Mouse (Mus musculus): ENCODE results near the gene Smc3. TPM values are rescaled to one million over a fixed set of nuclear protein-coding genes. Genes with fewer than 3 reads are reported as not detected.

Smc3 gene
- 68.0 and 69.6 TPM in 2 replicates for polyA plus RNA-seq (2015; fragmentation: Nextera tagmentation; extraction: Ambion mirVana)

DNA sequence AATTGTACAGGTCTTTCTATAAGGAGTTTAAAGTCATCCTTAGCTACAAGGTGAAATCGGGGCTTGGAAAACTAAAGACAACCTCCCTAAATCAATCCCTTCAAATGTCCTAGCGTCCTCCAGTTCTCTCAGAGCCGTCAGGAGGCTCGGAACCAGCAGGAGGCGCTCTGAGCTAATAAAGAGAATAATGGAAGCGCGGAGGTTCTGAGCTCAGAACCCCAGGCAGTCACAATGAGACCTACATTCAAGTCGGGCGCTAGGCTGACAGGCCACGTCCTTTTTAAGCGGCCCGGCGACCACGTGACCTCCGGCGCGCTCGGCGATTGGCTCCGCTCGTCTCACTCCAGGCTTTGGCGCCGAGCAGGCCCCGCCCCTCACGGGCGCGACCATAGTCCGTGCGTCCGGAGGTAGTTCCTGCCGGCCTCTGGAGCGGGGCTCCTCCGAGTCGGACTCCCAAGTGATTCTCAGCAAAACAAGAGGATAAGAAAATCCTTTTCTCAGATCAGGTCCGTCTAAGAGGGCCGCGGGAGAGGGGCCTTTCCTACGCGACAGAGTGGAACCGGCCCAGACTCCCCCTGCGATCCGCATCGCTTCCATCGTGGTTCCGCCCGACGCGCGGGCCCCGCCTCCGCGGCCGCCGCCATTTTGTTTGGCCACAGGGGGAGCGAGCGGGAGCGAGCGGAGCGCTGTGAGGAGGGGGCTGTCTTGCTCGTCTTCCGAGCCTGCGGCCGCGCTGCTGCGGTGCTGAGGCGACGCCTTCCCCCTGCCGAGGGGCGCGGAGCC lies at the start of gene Smc3:
TSS of gene Smc3 (plus strand) at position 642 of the 783 bp plus-strand sequence.
- peak within 1 kb of the TSS; percentile 97 for H3K27ac ChIP-seq
- H3K9ac ChIP-seq = peak within 1 kb of the TSS; percentile 92
- H3K9me3 ChIP-seq = no peaks in the 10 kb centered on the region
- WGBS = under 1% methylated on average over 70 of the region's 70 CpGs
- peak; percentile 96 for ATAC-seq (ENCODE audit: low FRiP score)
- no peaks in the 10 kb centered on the region for H3K27me3 ChIP-seq
- H3K4me1 ChIP-seq (replicated peaks) = peaks cover 21% of the 10 kb centered on the region
- H3K4me2 ChIP-seq = peak within 1 kb of the TSS; percentile 94
- H3K36me3 ChIP-seq = peaks cover 10% of the 10 kb centered on the region
- peak within 1 kb of the TSS; percentile 96 for H3K4me3 ChIP-seq

DNA sequence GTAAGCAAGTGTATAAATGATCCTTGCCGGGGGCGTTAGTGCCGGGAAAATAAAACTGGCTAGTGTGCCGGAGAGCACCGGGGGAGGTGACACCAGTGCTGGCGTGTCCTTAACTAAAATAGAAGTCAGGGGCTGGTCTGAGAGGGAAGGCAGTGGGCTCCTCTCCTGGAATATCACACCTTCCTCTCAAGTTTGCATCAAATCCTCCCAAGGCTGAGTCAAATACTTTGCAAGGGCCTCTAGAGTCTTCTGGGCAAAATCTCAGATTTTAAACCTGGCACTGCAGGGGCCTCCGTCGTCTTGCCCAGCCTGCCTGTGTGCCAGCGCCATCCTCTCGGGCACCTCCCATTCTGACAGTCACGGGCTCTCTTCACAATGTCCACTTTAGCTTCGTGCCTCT lies 49.2 kb upstream of the Smc3 start:
- H3K4me3 ChIP-seq = no peak overlapping the region
- no peak overlapping the region for H3K4me2 ChIP-seq
- no peak overlapping the region for H3K9ac ChIP-seq
- no peaks in the 10 kb centered on the region for H3K9me3 ChIP-seq
- peaks cover 6% of the 10 kb centered on the region; the same call in 1 of the 2 replicates for H3K4me1 ChIP-seq (replicated peaks)
- no peaks in the 10 kb centered on the region for H3K27me3 ChIP-seq
- no peak overlapping the region for H3K27ac ChIP-seq
- no peaks in the 10 kb centered on the region for H3K36me3 ChIP-seq
- ATAC-seq (ENCODE audit: low FRiP score) = no peak
- 87% methylated on average over 12 of the region's 12 CpGs for WGBS

DNA sequence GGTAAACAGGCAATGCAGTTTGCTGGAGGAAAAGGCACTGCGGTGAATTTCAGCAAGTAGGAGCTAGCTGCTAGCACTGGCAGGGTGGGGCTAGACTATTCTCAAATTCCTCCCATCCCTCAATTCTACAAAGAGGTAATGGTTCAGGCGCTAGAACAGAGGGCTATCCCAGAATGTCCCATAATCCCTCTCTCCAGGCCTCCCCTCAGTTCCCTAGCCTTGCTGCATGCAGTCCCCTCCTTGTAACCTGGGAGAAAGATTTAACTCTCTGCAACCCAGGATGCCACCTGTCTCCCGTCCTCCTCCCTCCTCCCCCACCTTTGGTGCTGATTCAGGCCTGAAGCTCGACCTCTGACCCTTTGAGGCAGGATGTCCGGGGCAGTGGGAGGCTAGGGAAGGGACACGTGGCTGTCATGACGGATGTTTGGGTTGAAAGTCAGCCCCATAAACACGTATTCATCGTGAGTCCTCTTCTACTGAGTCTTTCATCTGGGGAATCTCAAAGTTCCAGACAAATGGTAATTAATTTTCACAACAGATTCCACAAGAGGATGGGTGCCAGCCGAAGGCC lies 47.9 kb upstream of the Smc3 start:
- 34% methylated on average over 10 of the region's 10 CpGs for WGBS
- Histone ChIP-seq H3K4me2 (no peak overlapping the region), H3K9ac (no peak overlapping the region)

DNA sequence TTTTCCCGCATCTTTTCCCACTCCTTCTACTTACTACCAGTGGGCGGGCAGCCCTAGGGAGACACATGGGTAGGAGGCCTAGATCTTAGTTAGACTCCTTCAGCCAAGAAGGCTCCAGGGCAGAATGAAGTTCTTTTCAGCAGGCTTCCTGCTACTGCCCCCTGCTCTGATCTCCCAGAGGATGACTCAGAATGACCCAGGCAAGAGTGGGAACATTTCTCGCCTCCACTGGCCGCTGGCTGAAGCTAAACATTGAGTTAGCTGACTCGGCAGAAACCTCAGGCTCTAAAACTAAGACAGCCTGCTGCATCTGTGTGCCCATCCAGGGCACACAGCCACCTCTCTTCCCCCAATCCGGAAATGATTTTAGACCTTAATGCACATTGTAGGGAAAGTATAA lies 47.4 kb upstream of the Smc3 start:
- peaks cover 11% of the 10 kb centered on the region for H3K4me1 ChIP-seq (replicated peaks)
- no peak for ATAC-seq (ENCODE audit: low FRiP score)
- no peak overlapping the region for H3K4me3 ChIP-seq
- H3K9ac ChIP-seq = no peak overlapping the region
- H3K27me3 ChIP-seq = 0 out of 2 replicates have a peak, but pooled peaks cover 5% of the 10 kb centered on the region
- no peak overlapping the region for H3K27ac ChIP-seq
- H3K36me3 ChIP-seq = no peaks in the 10 kb centered on the region
- H3K4me2 ChIP-seq = no peak overlapping the region
- no peaks in the 10 kb centered on the region for H3K9me3 ChIP-seq
- WGBS = 59% methylated on average over 6 of the region's 6 CpGs

More for the DNA sequence above, 47.9 kb upstream of the Smc3 start:
- Histone ChIP-seq H3K4me3 (no peak overlapping the region), H3K4me1 (replicated peaks) (peaks cover 11% of the 10 kb centered on the region), H3K9me3 (no peaks in the 10 kb centered on the region), H3K27ac (no peak overlapping the region), H3K36me3 (no peaks in the 10 kb centered on the region), H3K27me3 (0 out of 2 replicates have a peak, but pooled peaks cover 2% of the 10 kb centered on the region)
- ATAC-seq (ENCODE audit: low FRiP score) = no peak

DNA sequence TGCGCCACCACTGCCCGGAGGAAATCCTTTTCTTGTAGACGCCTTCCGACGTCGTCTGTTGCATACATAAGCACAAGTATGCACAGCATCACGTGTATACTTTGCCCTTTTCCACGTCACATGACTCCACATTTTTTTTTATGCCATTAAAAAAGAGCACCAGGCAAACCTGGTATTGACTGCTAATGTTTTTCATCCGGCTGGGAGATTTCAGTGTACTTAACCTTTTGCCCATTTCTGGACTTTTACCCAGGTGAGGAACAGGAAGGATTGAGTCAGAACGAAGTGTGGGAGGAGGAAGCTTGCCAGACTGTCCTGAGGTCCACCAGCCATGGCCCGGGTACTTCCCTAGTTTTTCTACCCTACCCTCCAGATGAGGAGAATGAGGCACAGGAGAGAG lies 45.8 kb upstream of the Smc3 start:
- no peak for ATAC-seq (ENCODE audit: low FRiP score)
- 91% methylated on average over 11 of the region's 11 CpGs for WGBS
- Histone ChIP-seq H3K4me2 (no peak overlapping the region), H3K9me3 (no peaks in the 10 kb centered on the region), H3K27me3 (0 out of 2 replicates have a peak, but pooled peaks cover 5% of the 10 kb centered on the region), H3K4me1 (replicated peaks) (peaks cover 10% of the 10 kb centered on the region), H3K36me3 (no peaks in the 10 kb centered on the region), H3K4me3 (no peak overlapping the region), H3K9ac (no peak overlapping the region), H3K27ac (no peak overlapping the region)

DNA sequence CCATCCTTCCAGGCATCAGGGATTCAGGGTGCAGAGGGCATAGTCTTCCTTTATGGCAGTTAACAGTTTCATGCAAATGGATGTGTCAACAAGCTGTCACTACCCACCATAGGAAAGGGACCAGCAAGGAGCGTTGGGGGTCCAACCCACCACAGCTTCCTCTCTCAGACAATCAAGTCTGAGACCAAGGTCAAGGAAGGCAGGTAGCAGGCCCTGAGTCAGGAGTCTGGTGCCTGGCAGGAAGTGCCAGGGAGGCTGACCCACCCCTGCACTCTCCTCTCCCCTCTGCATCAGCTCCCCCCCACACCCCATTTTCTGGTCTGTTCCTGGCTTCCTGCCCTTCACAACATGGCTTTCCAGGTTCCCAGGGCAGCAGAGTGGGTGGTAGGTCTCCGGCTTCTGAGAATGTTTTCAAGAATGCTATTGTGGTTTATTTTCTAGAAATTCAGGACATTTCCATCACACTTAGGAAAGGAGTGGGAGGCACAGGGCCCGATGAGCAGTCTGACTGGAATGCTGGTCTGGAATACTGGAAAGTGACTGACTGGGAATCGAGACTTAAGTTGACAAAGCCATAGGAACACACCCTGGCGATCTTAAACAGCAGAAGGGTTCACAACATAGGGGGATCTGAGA lies 45.1 kb upstream of the Smc3 start:
- Histone ChIP-seq H3K27ac (no peak overlapping the region), H3K27me3 (0 out of 2 replicates have a peak, but pooled peaks cover 5% of the 10 kb centered on the region), H3K36me3 (no peaks in the 10 kb centered on the region), H3K4me2 (no peak overlapping the region), H3K4me3 (no peak overlapping the region), H3K4me1 (replicated peaks) (peaks cover 10% of the 10 kb centered on the region), H3K9ac (no peak overlapping the region), H3K9me3 (no peaks in the 10 kb centered on the region)
- WGBS = 79% methylated on average over 5 of the region's 5 CpGs
- no peak for ATAC-seq (ENCODE audit: low FRiP score)

DNA sequence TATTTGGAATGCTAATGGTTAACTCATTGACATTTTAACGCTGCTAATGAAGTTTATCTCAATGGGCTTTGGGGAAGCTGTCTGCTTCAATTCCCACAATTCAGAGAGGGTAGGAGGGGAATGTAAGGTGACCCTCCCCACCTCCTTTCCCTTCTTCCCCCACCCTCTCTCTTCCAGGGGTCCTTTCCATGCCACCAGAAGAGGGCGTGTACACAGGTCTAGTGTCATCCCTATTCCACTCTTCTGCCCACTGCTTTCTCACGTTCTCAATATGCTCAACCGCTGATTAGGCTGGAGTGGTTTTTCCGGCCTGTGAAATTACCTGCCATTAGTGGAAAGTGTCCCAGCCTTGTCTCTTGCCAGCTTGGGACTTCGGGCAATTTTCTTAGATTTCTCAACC lies 43.4 kb upstream of the Smc3 start:
- H3K36me3 ChIP-seq = no peaks in the 10 kb centered on the region
- peak overlapping the region; percentile 25 for H3K4me2 ChIP-seq
- no peak overlapping the region for H3K4me3 ChIP-seq
- H3K27me3 ChIP-seq = 0 out of 2 replicates have a peak, but pooled peaks cover 5% of the 10 kb centered on the region
- WGBS = 38% methylated on average over 6 of the region's 6 CpGs
- no peaks in the 10 kb centered on the region for H3K9me3 ChIP-seq
- H3K4me1 ChIP-seq (replicated peaks) = peaks cover 10% of the 10 kb centered on the region
- no peak overlapping the region for H3K9ac ChIP-seq
- ATAC-seq (ENCODE audit: low FRiP score) = no peak
- no peak overlapping the region for H3K27ac ChIP-seq

DNA sequence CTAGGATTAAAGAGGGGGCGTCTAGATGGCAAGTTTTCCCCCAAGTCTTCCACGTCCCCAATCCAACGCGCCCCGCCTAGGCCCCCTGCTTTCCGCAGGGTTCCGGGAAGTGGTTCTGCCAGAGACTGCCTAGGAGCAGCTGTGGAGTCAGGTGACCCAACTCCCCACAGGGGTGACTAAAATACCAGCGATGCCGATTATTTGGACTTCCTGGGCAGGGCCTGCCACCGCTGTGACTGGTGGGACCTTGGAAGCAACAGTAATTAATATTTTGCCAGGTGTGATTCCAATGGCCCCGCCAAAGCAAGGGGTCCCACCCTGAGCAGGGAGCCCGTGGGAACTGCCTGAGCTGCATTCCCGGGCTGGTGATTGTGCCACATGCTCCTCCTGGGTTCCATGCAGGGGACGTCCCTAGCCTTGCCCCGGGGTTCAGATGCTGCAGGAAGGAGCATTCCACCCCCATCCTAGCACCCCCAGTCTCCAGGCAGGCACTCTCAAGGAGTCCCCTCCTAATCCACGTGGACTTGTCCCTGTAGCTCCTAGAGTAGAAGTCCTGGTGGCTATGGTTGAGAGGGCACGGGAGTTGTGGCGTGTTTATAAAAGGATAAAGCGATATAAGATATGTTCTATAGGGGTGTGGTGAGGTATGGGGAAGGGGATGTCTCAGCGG lies 42.8 kb upstream of the Smc3 start:
- Histone ChIP-seq H3K9ac (no peak overlapping the region), H3K4me3 (no peak overlapping the region), H3K4me2 (peak overlapping the region; percentile 25), H3K4me1 (replicated peaks) (peaks cover 10% of the 10 kb centered on the region), H3K36me3 (no peaks in the 10 kb centered on the region), H3K9me3 (no peaks in the 10 kb centered on the region), H3K27me3 (0 out of 2 replicates have a peak, but pooled peaks cover 5% of the 10 kb centered on the region), H3K27ac (no peak overlapping the region)
- ATAC-seq (ENCODE audit: low FRiP score) = no peak
- WGBS = 38% methylated on average over 20 of the region's 20 CpGs

DNA sequence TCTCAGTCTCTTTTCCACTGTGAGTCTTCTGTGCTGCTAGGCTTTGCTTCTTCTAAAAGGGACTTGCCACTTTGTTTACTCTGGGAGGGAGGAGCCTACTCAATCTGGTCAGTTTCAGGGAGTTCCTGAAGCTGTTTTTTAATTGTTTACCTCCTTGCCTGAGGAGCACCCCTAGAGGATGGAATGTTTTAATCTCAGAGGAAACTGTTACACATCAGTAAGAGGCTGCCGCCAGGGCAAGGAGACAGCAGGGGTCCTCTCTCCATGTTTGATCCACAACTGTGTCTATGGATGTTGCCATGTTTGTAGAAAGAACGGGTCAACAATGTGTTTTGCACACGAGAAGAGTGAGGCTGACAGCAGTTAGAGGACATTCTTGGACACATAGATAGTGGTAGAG lies 39.8 kb upstream of the Smc3 start:
- 87% methylated on average over 3 of the region's 3 CpGs for WGBS
- Histone ChIP-seq H3K9ac (no peak overlapping the region), H3K4me2 (no peak overlapping the region)

DNA sequence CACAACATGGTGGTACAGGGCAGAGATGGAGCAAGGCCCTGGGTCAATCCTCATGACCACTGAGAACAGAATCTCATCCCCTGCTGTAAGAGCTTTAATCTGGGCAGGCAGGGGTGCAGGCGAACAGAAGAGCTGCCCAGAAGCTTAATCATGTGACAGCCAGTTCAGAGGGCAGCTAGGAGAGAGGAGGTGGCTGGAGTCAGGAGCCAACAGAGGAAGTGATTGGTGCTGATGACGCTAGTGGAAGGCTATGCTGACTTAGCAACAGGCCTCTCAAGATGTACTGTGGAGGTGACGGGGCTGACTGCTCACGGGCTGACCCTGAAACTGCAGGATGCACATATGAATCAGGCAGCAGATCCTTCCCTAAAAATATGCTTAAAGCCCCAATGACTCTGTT lies 36.0 kb upstream of the Smc3 start:
- no peaks in the 10 kb centered on the region for H3K36me3 ChIP-seq
- no peak overlapping the region for H3K4me2 ChIP-seq
- H3K27me3 ChIP-seq = no peaks in the 10 kb centered on the region
- H3K4me1 ChIP-seq (replicated peaks) = 0 out of 2 replicates have a peak, but pooled peaks cover 4% of the 10 kb centered on the region
- no peak overlapping the region for H3K4me3 ChIP-seq
- no peak overlapping the region for H3K27ac ChIP-seq
- H3K9ac ChIP-seq = no peak overlapping the region
- H3K9me3 ChIP-seq = no peaks in the 10 kb centered on the region
- 59% methylated on average over 4 of the region's 4 CpGs for WGBS
- ATAC-seq (ENCODE audit: low FRiP score) = no peak

More for the DNA sequence above, 39.8 kb upstream of the Smc3 start:
- Histone ChIP-seq H3K4me1 (replicated peaks) (peaks cover 10% of the 10 kb centered on the region), H3K9me3 (no peaks in the 10 kb centered on the region), H3K36me3 (no peaks in the 10 kb centered on the region), H3K27ac (no peak overlapping the region), H3K4me3 (no peak overlapping the region), H3K27me3 (0 out of 2 replicates have a peak, but pooled peaks cover 5% of the 10 kb centered on the region)
- ATAC-seq (ENCODE audit: low FRiP score) = no peak

DNA sequence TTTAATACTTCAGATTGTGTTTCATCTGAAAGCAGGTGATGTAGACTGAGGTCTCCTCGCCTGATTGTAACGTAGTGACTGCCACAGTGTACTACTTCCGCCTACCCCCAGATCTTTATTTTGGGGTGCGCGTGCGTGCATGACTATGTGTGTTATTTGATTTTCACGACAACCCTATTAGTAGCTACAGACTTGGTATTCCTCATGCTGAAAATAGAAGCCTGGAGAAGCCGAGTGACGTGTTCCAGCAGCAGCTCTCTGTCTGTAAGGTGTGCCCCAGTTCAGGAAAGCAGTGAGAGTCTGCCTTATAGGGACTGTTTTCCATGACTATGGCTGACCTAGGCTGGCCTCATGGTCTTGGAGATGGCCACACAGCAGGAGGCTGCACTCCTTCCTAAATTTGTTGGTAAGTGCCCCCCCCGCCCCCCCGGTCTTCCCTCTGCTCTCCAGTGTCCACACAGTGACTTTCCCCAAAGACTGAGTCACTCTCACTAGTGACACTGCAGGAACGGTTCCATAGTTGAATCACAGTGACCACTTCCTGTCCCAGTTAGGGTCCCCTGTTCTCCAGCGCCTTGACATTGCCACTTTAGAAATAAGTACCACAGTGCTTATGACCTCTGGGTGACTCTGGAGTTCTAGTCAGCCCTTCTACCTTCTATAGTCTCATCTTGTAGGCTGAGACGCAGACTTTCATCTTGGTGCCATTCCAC lies 34.5 kb upstream of the Smc3 start:
- WGBS = 95% methylated on average over 14 of the region's 14 CpGs
- no peaks in the 10 kb centered on the region for H3K36me3 ChIP-seq
- no peak overlapping the region for H3K4me3 ChIP-seq
- no peak for ATAC-seq (ENCODE audit: low FRiP score)
- no peaks in the 10 kb centered on the region for H3K27me3 ChIP-seq
- no peak overlapping the region for H3K27ac ChIP-seq
- H3K9me3 ChIP-seq = no peaks in the 10 kb centered on the region
- 0 out of 2 replicates have a peak, but pooled peaks cover 4% of the 10 kb centered on the region for H3K4me1 ChIP-seq (replicated peaks)
- H3K4me2 ChIP-seq = no peak overlapping the region
- H3K9ac ChIP-seq = no peak overlapping the region
